Mouse (Mus musculus) stomach, postnatal 0 days (tissue): ENCODE results near the gene Kcnh2. TPM values are rescaled to one million over a fixed set of nuclear protein-coding genes. Genes with fewer than 3 reads are reported as not detected.

Source experiments
- ATAC-seq: fragments of 200-750 bp; cut with Nextera tagmentation; 2 replicates; pipeline ENCODE4 v1.8.0; 2017; ENCODE audit not compliant: low FRiP score, low TSS enrichment
- DNase-seq: peaks from one replicate; pipeline ENCODE4 v3.0.0-alpha.2; 2016; ENCODE audit warnings: low spot score
- H3K27ac ChIP-seq: fragments of 300-500 bp; sonication (generic); replicated peaks from 2 replicates; pipeline ENCODE4 v1.5.1; 2014; ENCODE audit warnings: mild to moderate bottlenecking, control low read depth
- H3K27me3 ChIP-seq: fragments of 300-500 bp; sonication (generic); 2 replicates; pipeline ENCODE4 v1.6.1; 2014; ENCODE audit warnings: low read length; ENCODE audit not compliant: control insufficient read depth, insufficient read depth
- H3K36me3 ChIP-seq: fragments of 300-500 bp; sonication (generic); 2 replicates; pipeline ENCODE4 v1.6.1; 2014; ENCODE audit warnings: low read length, mixed read lengths; ENCODE audit not compliant: control insufficient read depth, insufficient read depth
- H3K4me1 ChIP-seq: fragments of 300-500 bp; sonication (generic); replicated peaks from 2 replicates; pipeline ENCODE4 v1.6.1; 2014; ENCODE audit warnings: antibody characterized with exemption; ENCODE audit not compliant: control insufficient read depth, insufficient read depth
- H3K4me2 ChIP-seq: fragments of 300-500 bp; sonication (generic); replicated peaks from 2 replicates; pipeline ENCODE4 v1.6.1; 2014; ENCODE audit warnings: low read depth, mild to moderate bottlenecking, control low read depth, moderate library complexity
- H3K4me3 ChIP-seq: fragments of 300-500 bp; sonication (generic); 2 replicates; pipeline ENCODE4 v1.5.1; 2014; ENCODE audit warnings: low read depth, low read length, control low read depth
- H3K9ac ChIP-seq: fragments of 300-500 bp; sonication (generic); 2 replicates; pipeline ENCODE4 v1.6.1; 2014; ENCODE audit warnings: mild to moderate bottlenecking, low read length, control low read depth, mixed read lengths
- H3K9me3 ChIP-seq: fragments of 300-500 bp; sonication (generic); 2 replicates; pipeline ENCODE4 v1.6.1; 2016; ENCODE audit warnings: low read length; ENCODE audit not compliant: control insufficient read depth
- CTCF ChIP-seq: IDR thresholded peaks from 2 replicates; pipeline ENCODE4 v1.5.1; 2016; ENCODE audit warnings: antibody characterized with exemption, low read depth, mild to moderate bottlenecking, moderate library complexity
- EP300 ChIP-seq: optimal IDR thresholded peaks from 2 replicates; pipeline ENCODE3; 2016; ENCODE audit warnings: antibody characterized with exemption
- WGBS: fragments of 180-500 bp; shearing (Covaris S2); extraction: QIAGEN DNeasy Blood & Tissue Kit; methylation state at CpG from one replicate; pipeline ENCODE4 v1.1.7; 2014; 5-methylcytosine and 5-hydroxymethylcytosine counted together
- polyA plus RNA-seq: library from polyadenylated mRNA; unstranded; fragments of >200 nt; fragmentation: Nextera tagmentation; extraction: Ambion mirVana; gene quantifications from 2 replicates; pipeline ENCODE4 v1.2.1, GENCODE M21; 2015

The Kcnh2 gene
- polyA plus RNA-seq, 1 experiment from 2014 or later = 3.7 TPM

DNA sequence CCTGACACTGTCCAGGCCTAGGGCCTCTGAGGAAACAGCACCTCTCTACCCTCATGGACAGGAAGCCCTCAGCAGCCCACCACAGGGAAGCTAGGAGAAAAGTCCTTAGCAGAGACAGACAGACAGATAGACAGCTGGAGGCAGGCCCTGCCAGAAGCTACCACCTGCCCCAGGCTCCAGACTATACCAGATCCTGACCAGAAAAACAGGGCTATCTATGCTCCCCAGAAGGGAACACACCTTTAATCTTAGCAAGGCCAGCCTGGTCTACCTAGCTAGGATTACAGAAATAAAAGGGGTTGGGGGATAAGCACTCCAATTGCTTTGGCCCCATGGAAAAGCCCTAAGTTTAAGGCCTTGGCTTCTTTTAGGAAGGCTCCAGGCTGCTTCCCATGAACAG lies 8.0 kb downstream of the Kcnh2 start:
- DNase-seq = no peak
- Histone ChIP-seq H3K36me3 (no peaks in the 10 kb centered on the region), H3K27ac (no peak overlapping the region), H3K4me3 (no peak overlapping the region), H3K9ac (no peak overlapping the region), H3K9me3 (no peaks in the 10 kb centered on the region), H3K27me3 (no peaks in the 10 kb centered on the region), H3K4me1 (peaks cover 4% of the 10 kb centered on the region), H3K4me2 (no peak overlapping the region)
- TF ChIP-seq EP300 (no peak), CTCF (no peak)
- ATAC-seq = no peak

DNA sequence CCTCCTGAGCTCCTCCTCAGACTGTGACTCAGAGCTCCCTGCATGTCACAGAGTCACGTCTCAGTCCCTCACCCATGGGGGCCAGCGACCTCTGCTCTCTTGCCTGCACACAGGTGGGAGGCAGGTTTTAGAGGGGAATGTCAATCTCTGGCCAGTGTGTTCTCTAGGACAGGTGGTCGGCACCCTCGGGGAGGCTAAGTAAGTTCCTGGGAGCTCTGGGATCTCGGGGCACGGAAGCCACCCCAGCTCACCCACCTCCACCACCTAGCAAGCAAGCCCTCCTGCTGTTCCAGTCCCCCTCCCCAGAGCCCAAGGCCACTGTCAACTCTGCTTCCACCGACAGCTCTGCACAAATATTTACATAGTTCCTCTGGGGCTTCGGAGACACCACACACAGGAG lies 8.4 kb downstream of the Kcnh2 start:
- Histone ChIP-seq H3K4me2 (no peak overlapping the region), H3K27me3 (no peaks in the 10 kb centered on the region), H3K4me3 (no peak overlapping the region), H3K9ac (no peak overlapping the region), H3K27ac (no peak overlapping the region), H3K4me1 (peaks cover 4% of the 10 kb centered on the region), H3K36me3 (no peaks in the 10 kb centered on the region), H3K9me3 (no peaks in the 10 kb centered on the region)
- DNase-seq (no peak), ATAC-seq (no peak)
- TF ChIP-seq CTCF = no peak
- TF ChIP-seq EP300 = no peak
- 38% methylated on average over 8 of the region's 8 CpGs for WGBS

DNA sequence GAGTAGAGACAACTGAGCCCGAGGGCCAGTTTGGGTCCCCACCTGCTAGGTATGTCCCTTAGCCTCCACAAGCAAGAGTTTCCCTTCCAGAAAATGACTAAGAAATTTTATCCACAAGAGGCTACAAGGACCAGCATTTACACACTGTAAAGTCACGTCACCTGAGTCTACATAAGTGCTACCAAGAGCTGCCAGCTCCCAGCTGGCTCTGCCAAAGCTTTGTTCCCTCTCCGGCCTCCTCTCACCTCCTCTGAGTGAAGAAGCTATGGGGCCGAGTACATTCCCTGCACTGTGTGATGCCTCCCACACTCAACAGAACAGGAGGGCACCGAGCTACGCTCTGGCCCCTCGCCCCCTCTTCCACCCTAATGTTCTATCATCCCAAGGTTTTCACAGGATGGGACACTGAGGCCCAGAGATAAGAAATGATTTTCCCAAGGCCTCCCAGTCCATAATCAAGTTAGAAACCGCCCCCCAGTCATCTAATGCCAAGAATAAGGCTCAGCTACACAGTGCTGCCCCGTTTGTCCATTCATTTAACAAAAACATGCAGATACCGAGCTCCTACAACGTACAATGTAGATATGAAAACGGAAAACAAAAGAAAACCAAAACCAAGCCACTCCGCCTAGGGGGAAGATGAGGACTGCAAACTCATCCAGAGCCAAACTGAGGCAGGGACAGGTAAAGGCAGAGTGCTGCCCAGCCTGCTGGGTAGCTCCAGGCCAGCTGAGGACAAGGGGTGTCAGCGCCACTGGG lies 9.0 kb downstream of the Kcnh2 start:
- WGBS = 65% methylated on average over 14 of the region's 14 CpGs
- no peaks in the 10 kb centered on the region for H3K9me3 ChIP-seq
- TF ChIP-seq EP300 (no peak), CTCF (no peak)
- DNase-seq = no peak
- no peak for ATAC-seq
- H3K4me3 ChIP-seq = no peak overlapping the region
- peaks cover 4% of the 10 kb centered on the region for H3K4me1 ChIP-seq
- no peaks in the 10 kb centered on the region for H3K27me3 ChIP-seq
- H3K27ac ChIP-seq = no peak overlapping the region
- no peaks in the 10 kb centered on the region for H3K36me3 ChIP-seq
- H3K4me2 ChIP-seq = no peak overlapping the region
- no peak overlapping the region for H3K9ac ChIP-seq

DNA sequence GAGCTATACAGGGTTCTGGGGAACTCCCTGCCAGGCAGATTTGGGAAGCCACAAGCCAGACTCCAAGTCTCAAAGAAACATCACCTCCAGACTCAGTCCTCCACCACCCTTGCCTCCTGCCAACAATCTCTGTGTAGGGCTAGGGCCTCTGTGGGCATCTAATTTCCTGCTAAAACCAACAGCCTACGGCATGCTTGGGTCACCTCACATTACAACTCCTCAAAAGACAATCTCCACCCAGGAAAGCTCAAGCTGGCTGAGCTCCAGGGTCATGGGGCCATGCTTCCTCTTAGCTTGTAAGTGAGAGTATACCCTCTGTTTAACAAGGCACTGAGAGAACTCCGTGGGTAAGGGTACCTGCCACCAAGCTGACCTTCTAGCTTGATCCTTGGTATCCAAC lies 13.6 kb downstream of the Kcnh2 start:
- H3K27me3 ChIP-seq = no peaks in the 10 kb centered on the region
- H3K4me3 ChIP-seq = no peak overlapping the region
- H3K9me3 ChIP-seq = no peaks in the 10 kb centered on the region
- H3K9ac ChIP-seq = no peak overlapping the region
- no peak for DNase-seq
- H3K27ac ChIP-seq = no peak overlapping the region
- H3K36me3 ChIP-seq = no peaks in the 10 kb centered on the region
- ATAC-seq = no peak
- no peak overlapping the region for H3K4me2 ChIP-seq
- WGBS = 53% methylated on average over 2 of the region's 2 CpGs
- TF ChIP-seq CTCF = no peak
- TF ChIP-seq EP300 = no peak
- no peaks in the 10 kb centered on the region; the same call in 1 of the 2 replicates for H3K4me1 ChIP-seq

DNA sequence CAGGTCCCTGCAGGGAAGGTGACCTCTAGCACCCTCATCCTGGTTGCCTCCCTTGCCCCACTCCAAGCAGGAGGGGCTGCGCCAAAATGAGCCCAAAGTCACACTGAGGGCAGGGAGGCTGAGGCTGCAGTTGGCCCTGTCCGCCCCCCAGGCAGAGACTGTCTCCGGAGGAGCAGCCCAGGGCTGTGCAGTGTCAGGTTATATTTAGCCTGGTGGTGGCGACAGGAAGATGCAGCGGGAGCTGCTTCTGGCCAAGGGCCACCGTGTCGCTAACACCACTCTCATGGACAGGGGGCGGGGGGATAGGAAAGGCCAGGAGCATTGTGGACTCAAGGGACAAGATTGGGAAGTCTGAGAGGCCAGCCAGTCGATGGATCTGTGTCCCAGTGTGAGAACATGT lies 14.0 kb downstream of the Kcnh2 start:
- no peak overlapping the region for H3K27ac ChIP-seq
- no peaks in the 10 kb centered on the region for H3K36me3 ChIP-seq
- H3K4me2 ChIP-seq = no peak overlapping the region
- H3K27me3 ChIP-seq = no peaks in the 10 kb centered on the region
- TF ChIP-seq CTCF (peak; percentile 26), EP300 (no peak)
- no peak overlapping the region for H3K4me3 ChIP-seq
- no peak overlapping the region for H3K9ac ChIP-seq
- no peak for DNase-seq
- no peaks in the 10 kb centered on the region for H3K9me3 ChIP-seq
- ATAC-seq = no peak
- no peaks in the 10 kb centered on the region; the same call in 1 of the 2 replicates for H3K4me1 ChIP-seq
- 38% methylated on average over 9 of the region's 9 CpGs for WGBS

DNA sequence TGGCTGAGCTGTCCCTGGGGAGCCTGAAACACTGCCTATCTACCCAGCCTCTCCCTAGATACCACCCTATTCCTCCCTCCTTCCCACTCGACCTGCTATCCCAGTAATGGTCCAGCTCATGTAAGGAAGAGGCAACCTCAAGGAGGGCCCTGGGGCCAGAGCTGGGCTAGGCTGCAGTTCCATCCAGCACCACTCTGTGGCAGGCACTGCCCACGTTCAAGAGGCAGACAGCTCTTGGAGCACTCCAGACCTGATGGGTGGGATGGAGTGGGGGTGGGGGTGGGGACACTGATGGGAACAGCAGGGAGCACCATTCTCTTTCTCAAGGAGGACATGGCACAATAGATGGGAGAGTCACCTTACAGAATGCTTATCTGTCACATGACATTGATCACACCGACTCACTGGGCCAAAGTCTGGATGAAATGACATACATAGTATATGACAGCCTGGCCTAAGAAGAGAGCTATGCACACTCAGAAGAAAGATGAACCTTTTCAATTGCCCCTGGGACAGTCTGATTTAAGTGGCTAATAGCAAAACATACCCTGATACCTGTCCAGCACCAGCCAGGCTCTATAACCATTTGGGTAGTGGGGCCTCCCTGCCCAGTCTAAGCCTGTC lies 15.4 kb downstream of the Kcnh2 start:
- no peak overlapping the region for H3K4me3 ChIP-seq
- 19% methylated on average over 3 of the region's 3 CpGs for WGBS
- DNase-seq (peak; percentile 68), ATAC-seq (peak; percentile 74)
- H3K27ac ChIP-seq = peak overlapping the region; percentile 71
- H3K36me3 ChIP-seq = no peaks in the 10 kb centered on the region
- H3K4me2 ChIP-seq = no peak overlapping the region
- no peak for TF ChIP-seq EP300
- TF ChIP-seq CTCF = peak; percentile 88
- no peaks in the 10 kb centered on the region for H3K4me1 ChIP-seq
- no peaks in the 10 kb centered on the region for H3K27me3 ChIP-seq
- no peak overlapping the region for H3K9ac ChIP-seq
- H3K9me3 ChIP-seq = no peaks in the 10 kb centered on the region
